Mouse (Mus musculus) macrophage (primary cell): ENCODE results near the gene Nprl3. TPM values are rescaled to one million over a fixed set of nuclear protein-coding genes. Genes with fewer than 3 reads are reported as not detected.

ENCODE experiments used
- H3K27ac ChIP-seq: fragments of 350-480 bp; formaldehyde crosslinking; 2 replicates; pipeline ENCODE4 v1.9.0; 2021
- H3K36me3 ChIP-seq: fragments of 350-480 bp; formaldehyde crosslinking; 2 replicates; pipeline ENCODE4 v1.9.0; 2021; ENCODE audit errors: inconsistent target
- H3K4me3 ChIP-seq: fragments of 350-480 bp; formaldehyde crosslinking; 2 replicates; pipeline ENCODE4 v1.9.0; 2021; ENCODE audit errors: inconsistent target
- H3K79me2 ChIP-seq: fragments of 350-480 bp; formaldehyde crosslinking; 2 replicates; pipeline ENCODE4 v1.9.0; 2021; ENCODE audit errors: inconsistent target
- WGBS: methylation state at CpG from one replicate; pipeline ENCODE4 v1.1.7; 2026; ENCODE audit warnings: inconsistent platforms; ENCODE audit not compliant: missing documents; 5-methylcytosine and 5-hydroxymethylcytosine counted together
- polyA plus RNA-seq: library from polyadenylated mRNA; stranded (reverse); fragments of 250-400 nt; gene quantifications from 3 replicates; pipeline ENCODE4 v1.2.4, GENCODE M21; 2018; ENCODE audit warnings: inconsistent platforms

Nprl3 gene
- polyA plus RNA-seq, 1 experiment from 2014 or later: 7.4 TPM

- peaks cover 40% of the 10 kb centered on the region for H3K36me3 ChIP-seq
- H3K79me2 ChIP-seq: no peaks in the 10 kb centered on the region
- H3K27ac ChIP-seq: no peak overlapping the region
- WGBS: 85% methylated on average over 7 of the region's 7 CpGs
- no peak overlapping the region for H3K4me3 ChIP-seq
Observed at GRCm38 (mm10) chr11:32243205-32243955, 24.1 kb downstream of the Nprl3 start.

GRCm38 (mm10) chr11:32242209-32242608 is 25.3 kb downstream of the Nprl3 start:
- Histone ChIP-seq H3K4me3 (no peak overlapping the region), H3K79me2 (no peaks in the 10 kb centered on the region), H3K27ac (no peak overlapping the region), H3K36me3 (peaks cover 33% of the 10 kb centered on the region)
- 93% methylated on average over 3 of the region's 3 CpGs for WGBS

- H3K79me2 ChIP-seq: no peaks in the 10 kb centered on the region
- peaks cover 33% of the 10 kb centered on the region for H3K36me3 ChIP-seq
- H3K4me3 ChIP-seq: no peak overlapping the region
- H3K27ac ChIP-seq: no peak overlapping the region
Observed at GRCm38 (mm10) chr11:32241391-32241790, 26.1 kb downstream of the Nprl3 start.

GRCm38 (mm10) chr11:32238093-32238860 is 29.2 kb downstream of the Nprl3 start:
- Histone ChIP-seq H3K79me2 (no peaks in the 10 kb centered on the region), H3K4me3 (no peak overlapping the region), H3K27ac (no peak overlapping the region), H3K36me3 (peaks cover 40% of the 10 kb centered on the region)
- WGBS: 41% methylated on average over 4 of the region's 5 CpGs

GRCm38 (mm10) chr11:32237411-32237795 is 30.1 kb downstream of the Nprl3 start:
- Histone ChIP-seq H3K27ac (no peak overlapping the region), H3K36me3 (peaks cover 37% of the 10 kb centered on the region), H3K79me2 (no peaks in the 10 kb centered on the region), H3K4me3 (no peak overlapping the region)
- WGBS: 94% methylated on average over 3 of the region's 3 CpGs

- Histone ChIP-seq H3K36me3 (peaks cover 42% of the 10 kb centered on the region), H3K27ac (no peak overlapping the region), H3K79me2 (no peaks in the 10 kb centered on the region), H3K4me3 (no peak overlapping the region)
- WGBS: 80% methylated on average over 9 of the region's 9 CpGs
Observed at GRCm38 (mm10) chr11:32236712-32237410, 30.6 kb downstream of the Nprl3 start.

DNA sequence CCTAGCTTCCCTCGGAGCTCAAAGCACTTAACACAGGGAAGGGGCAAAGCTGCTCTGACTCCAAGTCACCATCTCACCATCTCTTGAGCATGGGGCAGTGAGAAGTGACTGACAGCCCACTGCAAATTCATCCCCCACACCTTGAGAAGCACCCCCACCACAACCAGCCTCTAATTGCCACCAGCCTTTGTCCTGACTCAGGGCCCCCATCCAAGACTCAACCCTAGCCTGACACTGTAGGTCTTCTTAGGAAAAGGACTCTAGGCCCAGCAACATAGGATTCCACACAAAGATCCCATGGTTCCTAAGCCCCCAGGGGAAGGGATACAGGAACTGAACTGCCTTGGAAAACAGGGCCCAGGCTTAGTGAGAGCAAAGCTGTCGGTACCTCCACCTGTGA is 31.4 kb downstream of the Nprl3 start:
- Histone ChIP-seq H3K36me3 (peaks cover 41% of the 10 kb centered on the region), H3K27ac (no peak overlapping the region), H3K4me3 (no peak overlapping the region), H3K79me2 (no peaks in the 10 kb centered on the region)
- WGBS: 94% methylated on average over 2 of the region's 2 CpGs

GRCm38 (mm10) chr11:32235646-32236045 is 31.9 kb downstream of the Nprl3 start:
- Histone ChIP-seq H3K36me3 (peaks cover 36% of the 10 kb centered on the region), H3K79me2 (no peaks in the 10 kb centered on the region), H3K4me3 (no peak overlapping the region), H3K27ac (no peak overlapping the region)
- 92% methylated on average over 3 of the region's 3 CpGs for WGBS

GRCm38 (mm10) chr11:32234816-32235485 is 32.6 kb downstream of the Nprl3 start:
- 97% methylated on average over 6 of the region's 6 CpGs for WGBS
- Histone ChIP-seq H3K79me2 (no peaks in the 10 kb centered on the region), H3K36me3 (peaks cover 34% of the 10 kb centered on the region; the same call in 1 of the 2 replicates), H3K27ac (no peak overlapping the region), H3K4me3 (no peak overlapping the region)

- WGBS: 96% methylated on average over 3 of the region's 3 CpGs
- no peak overlapping the region for H3K27ac ChIP-seq
- no peak overlapping the region for H3K4me3 ChIP-seq
- no peaks in the 10 kb centered on the region for H3K79me2 ChIP-seq
- peaks cover 34% of the 10 kb centered on the region; the same call in 1 of the 2 replicates for H3K36me3 ChIP-seq
Observed at GRCm38 (mm10) chr11:32233895-32234294, 33.6 kb downstream of the Nprl3 start.

DNA sequence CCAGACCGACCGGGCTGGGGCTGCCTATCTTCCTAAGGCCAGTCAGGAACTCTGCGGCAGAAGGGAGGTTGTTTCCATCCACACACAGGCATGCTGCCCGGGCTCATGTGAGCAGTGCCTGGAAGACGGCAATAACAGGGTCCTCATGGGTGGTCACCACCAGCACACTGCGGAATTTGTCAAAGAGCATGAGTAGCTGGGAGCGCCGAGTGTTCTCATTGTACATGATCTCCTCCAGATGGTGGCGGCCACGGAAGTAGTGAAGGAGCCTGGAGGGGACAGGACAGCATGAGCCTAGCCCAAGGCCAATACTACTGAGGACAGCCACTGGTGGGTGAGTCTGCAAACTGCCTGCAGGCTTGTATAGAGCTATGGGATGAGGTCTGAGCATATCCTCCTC is 34.7 kb downstream of the Nprl3 start:
- no peak overlapping the region for H3K27ac ChIP-seq
- peaks cover 34% of the 10 kb centered on the region; the same call in 1 of the 2 replicates for H3K36me3 ChIP-seq
- WGBS: 94% methylated on average over 10 of the region's 10 CpGs
- no peaks in the 10 kb centered on the region for H3K79me2 ChIP-seq
- H3K4me3 ChIP-seq: no peak overlapping the region

DNA sequence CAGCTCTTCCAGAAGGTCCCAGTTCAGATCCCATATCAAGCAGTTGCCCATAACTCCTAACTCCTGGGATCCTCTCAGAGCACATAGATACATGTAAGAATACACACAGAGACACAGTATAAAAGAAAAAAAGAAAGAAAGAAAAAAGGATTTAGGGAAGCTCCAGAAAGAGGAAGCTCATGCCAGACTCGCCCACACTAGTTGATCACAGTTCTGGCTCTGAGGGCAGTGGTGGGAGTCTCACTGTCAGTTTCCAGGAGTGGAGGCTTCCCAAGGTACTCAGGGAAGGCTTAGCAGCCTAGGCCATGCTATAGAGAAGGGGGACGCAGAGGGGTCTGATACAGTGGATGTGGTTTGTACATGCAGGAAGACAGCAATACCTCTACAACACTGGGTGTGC is 36.4 kb downstream of the Nprl3 start:
- WGBS: 44% methylated on average over 2 of the region's 2 CpGs
- H3K4me3 ChIP-seq: no peak overlapping the region
- no peaks in the 10 kb centered on the region for H3K79me2 ChIP-seq
- peaks cover 26% of the 10 kb centered on the region; the same call in 1 of the 2 replicates for H3K36me3 ChIP-seq
- no peak overlapping the region for H3K27ac ChIP-seq

DNA sequence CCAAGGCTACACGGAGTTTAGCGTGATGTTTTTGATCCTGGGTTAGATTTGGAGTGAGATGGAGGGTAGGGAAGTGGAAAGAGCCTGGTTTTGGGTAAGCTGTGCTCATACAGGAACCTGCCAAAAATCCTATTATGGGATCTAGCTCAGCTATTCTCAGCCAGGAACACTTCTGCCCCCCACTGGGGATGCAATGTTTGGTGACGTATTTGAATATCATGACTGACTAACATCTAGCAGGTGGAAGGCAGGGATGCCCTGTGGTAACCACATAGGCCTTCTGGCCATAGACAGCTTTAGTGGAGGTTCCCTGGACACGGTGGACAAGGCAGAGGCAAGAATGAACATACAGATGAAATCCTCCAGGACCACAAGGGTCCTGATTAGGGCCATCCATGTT is 37.3 kb downstream of the Nprl3 start:
- Histone ChIP-seq H3K4me3 (no peak overlapping the region), H3K36me3 (peaks cover 24% of the 10 kb centered on the region; the same call in 1 of the 2 replicates), H3K79me2 (no peaks in the 10 kb centered on the region), H3K27ac (no peak overlapping the region)
- 84% methylated on average over 4 of the region's 4 CpGs for whole genome bisulfite sequencing

DNA sequence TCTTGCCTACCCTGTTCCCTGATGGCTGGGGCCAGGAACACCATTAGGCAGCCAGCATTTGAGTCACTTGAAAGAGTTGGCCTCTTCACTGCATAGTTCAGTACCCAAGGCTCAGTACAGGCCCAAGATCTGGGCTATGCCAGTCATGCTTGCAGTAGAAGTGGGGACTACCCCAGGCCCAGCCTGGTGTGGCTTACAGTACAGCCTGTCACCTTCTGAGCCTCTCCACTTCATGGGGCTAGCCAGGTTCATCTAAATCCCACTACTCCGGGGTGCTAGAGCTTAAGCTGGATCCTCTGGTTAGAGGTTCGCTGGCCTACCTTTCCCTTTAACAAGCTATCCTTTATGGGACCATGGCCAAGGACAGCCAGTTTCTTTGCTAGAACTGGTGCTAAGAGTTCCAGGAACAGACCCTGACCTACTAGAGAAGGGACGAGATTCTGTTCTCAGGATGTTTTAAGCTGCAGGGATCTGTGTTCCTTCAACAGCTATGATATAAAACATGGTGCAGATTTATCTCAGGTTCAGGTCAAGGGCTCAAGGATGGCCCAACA is 39.1 kb downstream of the Nprl3 start:
- Histone ChIP-seq H3K79me2 (no peaks in the 10 kb centered on the region), H3K36me3 (peaks cover 6% of the 10 kb centered on the region; the same call in 1 of the 2 replicates), H3K4me3 (no peak overlapping the region), H3K27ac (no peak overlapping the region)
- WGBS: 96% methylated on average over 3 of the region's 3 CpGs
